Mouse (Mus musculus): ENCODE results near the gene Pygb.

GRCm38 (mm10) chr2:150837781-150838180 lies 51.2 kb downstream of the Pygb start:
- TF ChIP-seq CTCF (IDR thresholded peaks at IDR 0.05; ENCODE audit: low read depth, low read length), result no peak
- TF ChIP-seq EP300 (IDR thresholded peaks at IDR 0.05; ENCODE audit: insufficient read depth, low read depth, low read length), result no peak
- TF ChIP-seq POLR2A (IDR thresholded peaks at IDR 0.05; ENCODE audit: insufficient read depth, low read length), result no peak

Measured in ES-Bruce4 (cell line).